Mouse (Mus musculus) cerebellum, adult 18-20 months (tissue): Measurements from ENCODE around the gene Inka1.

ENCODE experiments used
- DNase-seq, 2 experiments: peaks; one replicate each; pipeline ENCODE4 v3.0.0; 2021

Gene Inka1

DNA sequence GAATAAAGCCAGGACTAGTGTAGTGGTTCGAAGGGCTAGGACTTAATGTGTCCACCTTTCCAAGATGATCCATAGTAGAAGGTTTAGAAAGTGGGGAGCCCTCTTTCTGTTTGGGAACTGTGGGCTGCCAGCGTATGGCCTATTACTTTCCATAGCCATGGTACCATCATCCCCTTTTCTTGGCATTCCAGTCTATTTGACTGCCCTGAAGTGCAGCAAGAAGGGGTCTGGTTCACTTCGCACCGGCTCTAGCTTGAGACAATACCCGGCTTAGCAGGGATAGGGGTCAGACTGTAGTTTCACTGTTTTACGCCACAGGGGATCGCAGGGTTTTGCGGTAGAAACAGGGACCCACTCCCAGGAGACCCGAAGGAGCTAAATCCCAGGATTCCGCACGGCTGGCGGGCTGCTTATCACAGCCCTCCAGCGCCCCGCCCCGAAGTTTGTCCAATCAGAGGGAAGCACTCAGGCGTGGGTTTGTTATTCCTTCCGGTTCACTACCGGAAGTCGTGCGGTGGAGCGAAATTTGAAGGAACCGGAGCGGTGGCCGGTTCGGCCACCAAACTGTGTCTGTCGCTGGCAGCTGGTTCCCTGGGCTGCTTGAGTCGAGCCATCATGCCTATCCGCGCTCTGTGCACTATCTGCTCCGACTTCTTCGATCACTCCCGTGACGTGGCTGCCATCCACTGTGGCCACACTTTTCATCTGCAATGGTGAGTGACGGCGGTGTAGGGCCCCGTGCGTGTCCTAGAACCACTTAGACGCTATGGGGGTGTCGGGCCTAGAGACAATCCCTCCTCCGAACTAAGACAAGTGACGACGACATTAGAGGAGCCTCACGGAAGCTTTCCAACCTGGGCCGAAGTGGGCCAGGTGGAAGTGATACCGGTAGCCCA, 35.0 kb downstream of the Inka1 start:
- peak; percentile 91 to 95 for DNase-seq

DNA sequence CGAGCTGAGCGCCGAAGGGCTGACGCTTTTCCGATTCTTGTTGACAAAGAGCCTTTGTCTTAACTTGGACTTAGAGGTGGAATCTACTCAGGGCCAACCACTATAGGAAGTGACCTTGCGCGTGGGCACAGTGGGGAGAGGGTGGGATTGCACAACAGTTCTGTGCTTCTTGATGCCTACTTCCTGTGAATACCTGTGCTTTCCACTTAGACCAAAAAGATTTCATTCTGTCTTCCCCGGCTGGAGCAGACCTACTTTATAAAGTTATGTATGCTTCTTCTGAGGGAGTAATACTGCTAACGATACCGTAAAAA, 35.8 kb downstream of the Inka1 start, which contains the start of gene Traip:
TSS of gene Traip (plus strand) at position 215 of the 314 bp plus-strand sequence.
- no peak for DNase-seq

DNA sequence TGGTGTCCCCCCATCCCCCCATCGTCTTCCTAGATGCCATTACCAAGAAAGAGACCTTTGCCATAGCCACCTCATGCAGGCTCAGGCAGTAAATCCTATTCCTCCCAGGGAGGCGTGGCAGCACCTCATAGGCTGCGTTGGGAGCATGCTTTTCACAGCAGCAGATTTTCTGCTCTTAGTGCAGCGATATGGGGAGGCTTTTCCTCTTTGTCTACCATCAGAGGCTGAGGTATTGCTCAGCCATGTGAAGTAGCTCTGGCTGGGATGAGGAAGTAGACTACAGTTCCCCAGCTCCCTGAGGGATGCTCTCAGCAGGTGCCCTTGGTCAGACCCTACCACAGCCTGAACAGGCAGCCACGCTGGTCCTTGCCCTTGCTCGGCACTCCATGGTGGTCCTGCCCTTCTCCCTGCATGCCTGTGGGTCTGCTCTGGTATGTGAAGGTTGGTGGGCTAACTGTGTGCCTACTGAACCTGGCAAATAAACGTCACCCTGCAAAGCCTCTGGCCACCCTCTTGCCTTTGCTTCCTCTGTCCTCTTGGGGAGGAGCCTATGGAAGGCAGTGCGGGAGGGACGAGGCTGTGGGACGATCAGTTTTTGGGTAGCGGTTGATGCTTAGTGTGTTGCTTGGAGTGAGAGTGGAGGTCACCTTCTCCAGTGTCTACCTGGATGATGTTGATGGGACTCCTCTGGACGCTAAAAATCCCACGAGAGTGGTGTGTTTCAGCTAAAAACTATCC, 36.3 kb downstream of the Inka1 start:
- DNase-seq = no peak

DNA sequence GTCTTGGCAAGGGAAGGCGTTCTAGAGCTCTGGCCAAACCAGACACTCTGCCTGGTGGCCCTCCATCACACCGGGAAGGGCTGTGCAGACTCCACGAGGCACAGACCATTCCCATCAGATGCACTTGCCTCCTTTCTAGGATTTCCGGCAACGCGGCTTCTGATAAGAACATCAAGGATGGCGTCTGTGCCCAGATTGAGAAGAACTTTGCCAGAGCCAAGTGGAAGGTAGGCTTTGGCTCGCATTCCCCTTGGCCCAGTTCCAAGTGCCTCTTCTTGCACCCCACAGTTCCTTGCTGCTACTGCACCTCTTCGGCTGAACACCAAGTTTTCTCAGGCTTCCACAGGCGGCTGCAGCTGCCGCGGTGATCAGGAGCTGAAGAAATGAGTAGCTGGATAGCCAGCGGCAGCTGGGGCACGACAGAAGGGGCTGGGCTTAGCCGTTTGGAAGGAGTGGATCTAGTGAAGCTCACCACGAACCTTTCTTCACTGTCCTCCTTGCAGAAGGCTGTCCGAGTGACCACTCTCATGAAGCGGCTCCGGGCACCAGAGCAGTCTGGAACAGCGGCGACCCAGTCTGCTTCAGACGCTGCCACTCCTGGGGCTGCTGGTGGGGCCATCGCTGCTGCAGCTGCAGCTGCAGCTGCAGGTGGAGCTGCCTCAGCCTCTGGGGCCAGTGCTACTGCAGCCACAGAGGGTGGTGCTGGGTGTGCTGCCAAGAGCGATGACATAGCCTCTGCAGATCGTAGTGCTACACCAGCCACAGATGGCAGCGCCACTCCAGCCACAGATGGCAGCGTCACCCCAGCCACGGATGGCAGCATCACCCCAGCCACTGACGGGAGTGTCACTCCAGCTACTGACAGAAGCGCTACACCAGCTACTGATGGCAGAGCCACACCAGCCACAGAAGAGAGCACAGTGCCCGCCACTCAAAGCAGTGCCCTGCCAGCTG, 38.2 kb downstream of the Inka1 start:
- DNase-seq = peak; percentile 57 to 64

DNA sequence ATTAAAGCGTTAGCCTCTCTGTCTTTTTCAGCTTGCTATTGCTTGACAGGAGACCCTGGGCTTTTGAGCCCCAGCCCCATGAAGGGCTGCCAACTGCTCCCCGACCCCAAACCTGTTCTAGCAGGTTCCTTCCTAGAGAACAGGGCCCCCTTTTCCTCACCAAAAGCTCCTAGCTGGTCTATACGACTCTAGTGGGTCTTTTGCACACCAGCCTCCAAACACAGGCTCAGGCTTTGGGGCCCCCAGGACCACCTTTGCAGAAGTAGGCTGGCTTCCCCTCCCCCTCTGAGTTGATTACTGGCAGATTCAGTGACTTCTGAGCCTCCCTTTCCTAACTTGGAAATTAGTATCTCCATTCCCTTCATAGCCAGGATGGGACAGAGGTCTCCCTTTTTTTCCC, 48.8 kb downstream of the Inka1 start:
- no peak for DNase-seq

DNA sequence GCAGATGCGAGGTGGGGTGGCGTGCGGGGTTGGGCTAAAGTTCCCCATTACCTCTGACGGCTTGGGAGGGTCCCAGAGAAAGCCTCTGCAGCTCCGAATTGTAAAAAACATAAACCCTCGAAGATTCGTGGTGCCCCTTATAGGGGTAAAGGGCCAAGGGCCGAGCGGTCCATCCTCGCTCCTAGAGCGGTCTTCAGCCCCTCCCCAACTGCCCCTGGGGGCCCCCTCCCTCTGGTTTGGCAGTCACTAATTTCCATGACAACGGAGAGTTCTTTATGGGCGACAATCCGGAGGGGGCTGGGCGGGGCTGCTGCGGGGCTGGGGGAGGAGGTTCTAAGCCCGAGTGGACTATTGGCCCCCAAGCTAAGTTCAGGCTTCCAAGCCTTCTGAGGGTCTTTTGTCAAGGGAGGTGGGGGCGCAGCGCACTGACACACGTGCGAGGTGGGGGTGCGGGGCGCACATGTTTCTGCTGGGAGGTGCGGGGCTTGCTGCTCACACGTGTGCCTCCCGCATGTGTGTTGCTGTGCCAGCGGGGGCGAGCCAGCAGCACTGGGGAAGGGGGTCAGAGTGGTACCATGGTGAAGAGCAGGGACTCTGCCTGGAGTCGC, 49.4 kb downstream of the Inka1 start:
- DNase-seq = no peak

DNA sequence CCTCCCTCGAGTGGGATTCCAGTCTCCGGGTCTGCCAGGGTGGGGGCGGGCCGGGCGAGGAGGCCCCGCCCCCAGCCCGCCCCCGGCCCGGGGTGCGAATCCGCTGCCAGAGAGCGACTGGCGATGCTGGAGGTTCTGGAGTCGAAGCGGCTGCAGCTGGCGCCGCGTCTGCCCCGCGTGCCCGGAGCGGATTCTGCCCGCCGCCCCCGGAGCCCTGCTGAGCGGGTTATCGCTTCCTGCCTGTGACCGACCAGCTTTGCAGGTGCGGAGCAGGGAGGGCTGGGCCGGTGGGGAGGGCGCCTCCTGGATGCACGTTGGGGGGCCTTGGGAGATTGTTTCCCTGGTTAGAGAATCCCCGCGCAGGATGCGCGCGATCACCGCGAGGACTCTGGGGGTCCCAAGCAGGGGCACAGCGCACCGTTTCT, 49.9 kb downstream of the Inka1 start:
- peak; percentile 15 to 28 for DNase-seq

DNA sequence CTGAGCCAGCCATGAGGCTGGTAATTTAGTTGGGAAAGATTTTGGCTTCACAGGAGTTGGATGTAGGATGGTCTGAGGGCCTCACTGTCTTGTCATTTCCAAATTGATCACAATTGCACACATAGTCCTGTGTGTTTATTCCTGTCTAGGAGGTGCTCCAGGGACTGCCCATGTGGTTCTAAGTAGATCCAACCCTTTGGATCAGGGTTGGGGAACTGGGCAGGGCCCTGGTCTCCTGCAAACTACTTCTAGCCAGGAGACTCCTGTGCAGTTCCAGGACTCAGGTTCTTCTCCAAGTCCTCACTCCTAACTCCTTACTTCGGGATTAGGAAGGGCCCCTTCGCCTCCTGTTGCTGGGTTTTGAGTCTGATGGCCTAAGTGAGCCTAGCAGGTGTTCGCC, 50.3 kb downstream of the Inka1 start, which contains the start of gene Camkv:
TSS of gene Camkv (plus strand) at position 301 of the 400 bp plus-strand sequence.
- DNase-seq = no peak
